Mouse (Mus musculus): ENCODE results near the gene Scd4. TPM values are rescaled to one million over a fixed set of nuclear protein-coding genes. Genes with fewer than 3 reads are reported as not detected.

Gene Scd4
- 0.06 TPM in 1 of 2 replicates, not detected in the other for polyA plus RNA-seq (2016; fragmentation: Nextera tagmentation; extraction: Ambion mirVana)

DNA sequence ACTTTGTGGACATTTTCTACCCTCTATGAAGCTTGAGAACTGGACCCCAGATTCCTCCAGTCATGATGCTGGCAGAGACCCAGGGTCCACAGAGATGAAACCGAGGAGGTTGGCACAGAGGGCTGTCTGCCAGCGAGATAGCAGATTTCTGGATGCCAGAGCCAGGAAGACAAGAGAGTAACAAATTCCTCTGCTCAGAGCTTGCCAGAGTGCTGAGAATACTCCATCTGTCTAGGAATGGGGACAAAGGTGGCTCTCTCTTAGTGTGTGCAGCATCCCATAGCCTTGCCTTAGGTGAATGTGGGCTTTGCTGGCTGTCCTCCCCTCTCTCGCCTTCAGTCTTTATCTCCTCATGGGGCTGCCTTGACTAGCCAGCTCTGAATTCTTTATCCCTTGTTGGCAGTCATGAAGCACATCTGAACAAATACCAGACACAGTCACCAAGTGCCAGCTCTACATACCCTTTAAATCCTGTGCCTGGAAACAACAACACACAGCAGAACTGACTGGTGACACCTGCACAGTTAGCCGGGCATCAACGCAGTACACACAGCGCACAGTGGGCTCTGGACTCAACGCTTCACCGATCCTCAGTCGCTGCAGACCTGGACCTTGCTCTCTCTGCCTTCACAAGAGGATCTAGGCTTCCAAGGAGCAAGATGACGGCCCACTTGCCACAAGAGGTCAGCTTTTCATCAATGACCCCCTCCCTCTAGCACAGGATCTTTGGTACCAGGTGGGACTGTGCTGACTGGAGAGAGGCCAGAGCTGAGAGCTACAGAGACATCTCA, at the start of gene Scd4:
Scd4 (plus strand) TSS at position 260 of the 791 bp plus-strand sequence.
- no peak within 1 kb of the TSS for H3K27ac ChIP-seq
- H3K9me3 ChIP-seq = no peaks in the 10 kb centered on the region; the same call in 1 of the 2 replicates
- H3K27me3 ChIP-seq (ENCODE audit: poor library complexity, severe bottlenecking) = no peaks in the 10 kb centered on the region
- no peak within 1 kb of the TSS for H3K4me3 ChIP-seq
- WGBS = 92% methylated on average over 10 of the region's 10 CpGs
- DNase-seq (ENCODE audit: extremely low spot score, low spot score) = no peak
- peaks cover 8% of the 10 kb centered on the region for H3K4me1 ChIP-seq
- no peaks in the 10 kb centered on the region for H3K36me3 ChIP-seq (replicated peaks)

DNA sequence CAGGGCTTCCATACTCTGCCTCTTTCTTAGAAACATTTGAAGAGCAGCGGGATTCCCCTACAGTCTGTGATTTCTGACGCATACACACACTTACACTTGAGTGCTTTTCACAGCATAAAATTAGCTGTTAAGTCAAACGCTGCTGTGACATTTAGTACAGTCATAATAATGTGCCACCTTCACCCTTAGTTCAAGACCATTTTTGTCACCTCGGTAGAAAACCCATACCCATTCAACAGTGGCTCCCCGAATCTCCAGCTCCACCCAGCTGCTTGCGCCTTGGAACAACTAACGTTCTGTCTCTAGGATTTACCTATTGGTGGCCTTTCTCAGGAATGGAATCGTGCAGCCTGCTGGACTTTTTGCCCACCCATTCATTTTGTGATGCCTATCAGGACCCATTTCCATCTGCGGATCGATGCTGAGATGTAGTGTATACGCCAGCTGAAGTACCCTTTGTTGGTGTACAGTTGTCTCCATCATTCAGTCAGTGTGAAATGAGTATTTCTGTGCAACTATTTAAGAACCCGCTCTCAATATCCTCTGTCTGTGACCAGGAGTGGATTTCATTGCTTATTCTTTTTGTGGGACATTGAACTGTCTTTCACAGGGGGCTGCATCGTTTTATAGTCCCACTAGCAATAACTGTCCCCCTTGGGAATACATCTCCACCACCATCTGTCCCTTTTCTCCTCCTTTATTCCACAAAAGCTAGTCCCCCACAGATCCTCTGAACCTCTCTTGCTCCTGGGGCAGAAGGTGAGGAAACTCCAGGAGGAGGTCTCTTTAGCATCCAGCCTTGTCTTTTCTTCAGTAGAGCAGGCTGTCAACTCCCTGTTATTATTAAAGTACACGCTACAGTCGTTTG, 49.5 kb upstream of the Scd4 start:
- peaks cover 82% of the 10 kb centered on the region for H3K4me1 ChIP-seq
- peak overlapping the region; percentile 50 for H3K4me3 ChIP-seq
- no peaks in the 10 kb centered on the region for H3K27me3 ChIP-seq (ENCODE audit: poor library complexity, severe bottlenecking)
- H3K27ac ChIP-seq = peak overlapping the region; percentile 93
- no peaks in the 10 kb centered on the region for H3K36me3 ChIP-seq (replicated peaks)
- no peak for DNase-seq (ENCODE audit: extremely low spot score, low spot score)
- H3K9me3 ChIP-seq = no peaks in the 10 kb centered on the region
- WGBS = 41% methylated on average over 15 of the region's 15 CpGs

DNA sequence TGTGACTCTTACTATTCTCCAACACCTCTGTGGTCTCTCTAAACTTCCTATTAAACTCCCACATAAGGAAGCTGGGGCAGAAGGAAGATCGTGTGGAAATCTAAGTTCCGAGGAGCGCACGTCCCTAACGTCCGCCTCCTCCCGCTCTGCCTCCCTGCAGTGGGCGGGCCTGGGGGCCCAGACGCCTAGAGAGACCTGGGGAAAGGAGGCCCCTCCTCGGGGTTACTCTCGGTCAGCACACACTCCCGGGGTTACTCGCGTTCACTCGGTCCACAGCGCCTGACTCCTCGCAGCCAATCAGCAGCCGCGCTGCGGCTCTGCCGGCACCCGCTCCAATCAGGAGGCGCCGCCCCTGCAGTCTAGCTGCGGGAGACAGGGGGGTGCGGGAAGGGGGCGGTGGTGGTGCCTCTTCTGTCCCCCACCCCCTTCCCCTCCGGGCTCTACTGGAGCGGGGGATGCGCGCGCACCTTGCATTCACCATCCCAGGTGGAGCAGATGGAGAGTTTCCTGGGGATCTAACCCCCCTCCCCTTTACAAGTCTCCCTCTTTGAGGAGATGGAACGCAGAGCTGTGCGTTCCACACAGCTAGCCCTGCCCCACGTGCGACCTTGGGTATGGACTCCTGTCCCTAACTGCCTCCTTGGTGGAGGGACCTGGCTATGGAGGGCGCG, 48.7 kb upstream of the Scd4 start:
- no peaks in the 10 kb centered on the region for H3K9me3 ChIP-seq
- WGBS = under 1% methylated on average over 38 of the region's 38 CpGs
- peak overlapping the region; percentile 93 for H3K27ac ChIP-seq
- peak overlapping the region; percentile 50 for H3K4me3 ChIP-seq
- DNase-seq (ENCODE audit: extremely low spot score, low spot score) = peak; percentile 96
- peaks cover 81% of the 10 kb centered on the region for H3K4me1 ChIP-seq
- no peaks in the 10 kb centered on the region for H3K36me3 ChIP-seq (replicated peaks)
- no peaks in the 10 kb centered on the region for H3K27me3 ChIP-seq (ENCODE audit: poor library complexity, severe bottlenecking)

DNA sequence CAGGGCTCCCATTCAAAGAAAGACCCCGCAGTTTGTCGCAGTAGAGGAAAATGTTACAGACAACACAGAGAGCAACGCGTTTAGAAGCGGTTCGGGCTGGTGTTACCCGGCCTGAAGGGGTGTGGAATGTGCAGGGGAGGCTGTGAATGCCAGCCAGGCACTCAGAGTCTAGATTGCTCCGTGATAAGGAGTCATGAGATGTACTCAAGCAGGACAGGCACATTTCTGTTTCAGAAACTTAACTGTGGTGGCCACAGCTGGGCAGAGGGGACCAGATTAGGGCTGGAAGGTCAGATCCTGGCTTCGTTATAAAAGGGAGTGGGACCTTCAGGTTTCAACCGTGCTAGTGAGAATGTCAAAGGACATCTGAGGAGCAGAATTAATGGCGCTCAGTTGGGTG, 48.2 kb upstream of the Scd4 start:
- H3K4me1 ChIP-seq = peaks cover 81% of the 10 kb centered on the region
- no peaks in the 10 kb centered on the region for H3K9me3 ChIP-seq
- H3K27me3 ChIP-seq (ENCODE audit: poor library complexity, severe bottlenecking) = no peaks in the 10 kb centered on the region
- peak overlapping the region; percentile 50 for H3K4me3 ChIP-seq
- H3K36me3 ChIP-seq (replicated peaks) = no peaks in the 10 kb centered on the region
- no peak for DNase-seq (ENCODE audit: extremely low spot score, low spot score)
- 2% methylated on average over 11 of the region's 11 CpGs for WGBS
- H3K27ac ChIP-seq = peak overlapping the region; percentile 93

DNA sequence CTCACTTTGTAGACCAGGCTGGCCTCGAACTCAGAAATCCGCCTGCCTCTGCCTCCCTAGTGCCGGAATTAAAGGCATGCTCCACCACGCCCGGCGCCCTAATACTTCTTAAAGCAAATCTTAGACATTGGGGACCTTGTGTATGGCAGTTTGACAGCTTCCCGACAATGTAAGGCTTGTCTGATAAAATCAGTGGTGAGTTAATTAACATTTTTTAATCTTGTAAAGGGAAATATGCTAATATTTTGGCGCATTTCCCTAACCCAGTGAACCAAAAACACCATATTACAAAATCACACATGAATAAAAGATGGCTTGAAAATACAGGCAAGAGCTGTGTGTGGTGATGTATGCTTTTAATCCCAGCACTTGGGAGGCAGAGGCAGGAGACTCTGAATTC, 47.3 kb upstream of the Scd4 start:
- Histone ChIP-seq H3K27ac (peak overlapping the region; percentile 93), H3K36me3 (replicated peaks) (no peaks in the 10 kb centered on the region)
- WGBS = 96% methylated on average over 8 of the region's 8 CpGs

DNA sequence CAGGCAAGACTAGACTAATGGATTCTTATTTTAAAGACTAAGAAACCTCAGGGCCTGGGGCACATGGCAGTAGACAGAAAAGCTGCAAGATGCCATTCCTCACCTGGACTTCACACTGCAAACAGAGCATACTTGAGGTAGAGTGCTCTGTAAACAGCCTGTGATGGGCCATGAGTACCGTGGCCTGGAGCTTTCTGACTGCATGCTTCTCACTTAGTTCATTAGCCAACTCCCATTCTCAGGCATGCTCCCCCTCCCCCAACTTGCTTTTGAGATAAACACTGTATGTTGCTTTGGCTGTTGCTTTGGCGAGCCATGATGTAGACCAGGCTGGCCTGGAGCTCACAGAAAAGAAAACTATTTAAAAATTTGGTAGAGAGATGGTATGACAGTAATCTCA, 46.8 kb upstream of the Scd4 start:
- WGBS = 74% methylated on average over 2 of the region's 2 CpGs
- Histone ChIP-seq H3K9me3 (no peaks in the 10 kb centered on the region), H3K27ac (peak overlapping the region; percentile 48), H3K4me3 (no peak overlapping the region), H3K36me3 (replicated peaks) (no peaks in the 10 kb centered on the region), H3K27me3 (ENCODE audit: poor library complexity, severe bottlenecking) (no peaks in the 10 kb centered on the region), H3K4me1 (peaks cover 77% of the 10 kb centered on the region)
- DNase-seq (ENCODE audit: extremely low spot score, low spot score) = no peak

More for the DNA sequence above, 47.3 kb upstream of the Scd4 start:
- peaks cover 81% of the 10 kb centered on the region for H3K4me1 ChIP-seq
- H3K9me3 ChIP-seq = no peaks in the 10 kb centered on the region
- H3K4me3 ChIP-seq = no peak overlapping the region
- H3K27me3 ChIP-seq (ENCODE audit: poor library complexity, severe bottlenecking) = no peaks in the 10 kb centered on the region
- no peak for DNase-seq (ENCODE audit: extremely low spot score, low spot score)

DNA sequence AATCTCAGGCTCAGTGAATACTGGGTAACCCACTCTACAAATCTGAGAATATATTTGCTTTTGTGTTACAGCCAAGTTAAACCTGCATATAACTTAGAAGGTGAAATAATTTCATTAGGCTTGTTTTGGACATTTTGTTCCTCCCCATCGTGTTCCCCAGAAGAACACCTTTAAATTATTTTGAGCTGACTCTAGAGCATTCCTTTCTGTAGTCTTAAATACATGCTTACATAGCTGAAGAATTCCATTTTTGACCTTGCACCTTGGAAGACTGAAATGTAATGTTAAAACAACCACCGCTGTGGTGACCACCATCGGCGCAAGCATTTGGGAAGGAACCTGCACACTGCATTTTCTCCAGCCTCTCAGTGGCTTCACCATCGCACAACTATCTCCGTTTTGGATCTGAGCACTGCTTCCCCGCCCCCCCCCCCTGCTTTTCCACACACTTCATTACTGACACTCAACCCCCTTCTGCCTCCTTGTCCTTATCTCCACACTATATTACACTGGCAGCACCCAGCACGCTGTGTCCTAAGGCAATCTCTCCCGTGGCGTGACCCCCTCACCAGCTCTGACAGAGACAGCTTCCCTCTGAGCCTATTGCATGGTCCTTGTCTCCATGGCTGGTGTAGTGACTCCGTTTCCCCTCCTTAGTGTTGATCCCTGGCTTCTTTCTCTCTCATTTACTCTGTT, 45.3 kb upstream of the Scd4 start:
- Histone ChIP-seq H3K27me3 (ENCODE audit: poor library complexity, severe bottlenecking) (no peaks in the 10 kb centered on the region), H3K36me3 (replicated peaks) (no peaks in the 10 kb centered on the region), H3K4me3 (no peak overlapping the region), H3K27ac (peak overlapping the region; percentile 58), H3K9me3 (no peaks in the 10 kb centered on the region), H3K4me1 (peaks cover 77% of the 10 kb centered on the region)
- DNase-seq (ENCODE audit: extremely low spot score, low spot score) = no peak
- WGBS = 86% methylated on average over 11 of the region's 11 CpGs

DNA sequence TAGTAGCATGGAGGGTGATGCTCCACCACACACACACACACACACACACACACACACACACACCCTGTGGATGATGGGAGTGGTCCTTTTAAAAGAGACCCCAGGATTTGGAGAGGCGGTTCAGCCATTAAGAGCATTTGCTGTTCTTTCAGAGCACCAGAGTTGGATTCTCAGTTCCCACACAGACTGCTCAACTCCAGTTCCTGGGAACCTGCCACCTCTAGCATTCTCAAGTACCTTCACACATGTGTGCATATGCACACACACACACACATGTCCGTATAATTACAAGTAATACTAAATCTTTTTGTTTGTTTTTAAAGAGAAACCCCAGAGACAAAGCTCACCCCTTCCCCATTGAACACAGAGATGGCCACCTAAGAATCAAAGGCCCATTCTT, 40.8 kb upstream of the Scd4 start:
- no peak for DNase-seq (ENCODE audit: extremely low spot score, low spot score)
- WGBS = 89% methylated on average over 2 of the region's 2 CpGs
- Histone ChIP-seq H3K36me3 (replicated peaks) (peaks cover 24% of the 10 kb centered on the region), H3K4me3 (peak overlapping the region; percentile 76), H3K27ac (peak overlapping the region; percentile 97), H3K27me3 (ENCODE audit: poor library complexity, severe bottlenecking) (no peaks in the 10 kb centered on the region), H3K9me3 (no peaks in the 10 kb centered on the region), H3K4me1 (peaks cover 67% of the 10 kb centered on the region)

DNA sequence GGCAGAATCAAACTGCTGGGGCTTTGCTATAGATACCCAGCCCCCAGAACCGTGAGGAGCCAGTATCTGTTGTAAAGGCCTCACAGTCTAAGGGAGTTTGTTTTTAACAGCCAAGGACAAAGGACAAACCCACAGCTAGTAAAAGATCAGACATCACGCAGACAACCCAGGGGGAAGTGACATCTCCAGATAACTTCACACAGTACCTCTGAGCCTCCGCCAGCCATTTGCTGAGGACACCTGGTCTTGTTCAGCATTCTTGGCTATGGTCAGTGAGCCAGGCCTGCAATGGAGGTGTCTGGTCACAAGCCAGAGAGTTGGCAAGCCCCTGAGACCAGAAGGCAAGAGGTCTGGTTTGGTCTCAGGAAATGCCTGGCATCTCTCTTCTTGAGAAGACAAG, 40.4 kb upstream of the Scd4 start:
- Histone ChIP-seq H3K9me3 (no peaks in the 10 kb centered on the region), H3K36me3 (replicated peaks) (peaks cover 28% of the 10 kb centered on the region), H3K4me1 (peaks cover 70% of the 10 kb centered on the region), H3K27me3 (ENCODE audit: poor library complexity, severe bottlenecking) (no peaks in the 10 kb centered on the region), H3K27ac (peak overlapping the region; percentile 97), H3K4me3 (peak overlapping the region; percentile 76)
- DNase-seq (ENCODE audit: extremely low spot score, low spot score) = no peak
- 61% methylated on average over 3 of the region's 3 CpGs for WGBS

DNA sequence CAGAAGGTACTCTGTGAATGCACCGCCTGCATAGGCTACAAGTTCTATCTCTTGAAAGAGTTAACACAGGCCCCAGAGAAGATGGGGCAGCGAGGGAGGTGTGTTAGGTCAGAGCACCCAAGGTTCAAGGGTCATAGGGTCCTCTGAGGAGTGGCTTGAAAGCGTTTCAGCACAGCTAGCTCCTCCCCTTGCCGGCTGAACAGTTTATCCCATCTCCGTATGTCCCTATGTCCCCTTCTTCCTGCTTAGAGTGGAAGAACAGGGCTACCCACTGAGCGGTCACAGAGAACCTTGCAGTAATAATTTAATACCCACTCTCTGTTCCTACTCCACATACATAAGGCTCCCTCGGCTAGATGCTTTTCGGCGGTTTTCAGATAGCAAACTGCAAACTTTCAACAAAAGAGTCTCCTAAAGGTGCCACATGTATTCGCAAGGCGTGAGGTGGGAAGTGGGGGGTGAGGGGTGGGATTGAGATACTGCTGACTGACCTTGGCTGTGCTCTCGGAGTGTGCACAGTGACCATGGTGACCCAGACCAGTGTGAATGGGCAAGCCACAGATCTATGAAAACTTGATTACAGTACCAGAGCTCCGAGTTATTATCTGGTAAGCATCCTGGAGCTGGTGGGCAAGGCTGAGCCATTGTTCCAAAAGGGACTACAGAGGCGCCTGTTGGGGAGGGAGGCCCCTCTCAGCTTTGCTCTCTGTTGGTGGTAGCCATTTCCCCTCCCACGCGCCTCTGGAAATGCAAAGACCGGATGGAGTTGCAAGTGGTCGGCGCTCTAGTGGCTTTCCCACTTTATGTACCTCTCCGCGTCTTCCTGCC, 39.7 kb upstream of the Scd4 start, which contains the start of gene Scd2:
Scd2 (plus strand) TSS at position 734 of the 828 bp plus-strand sequence.
- Histone ChIP-seq H3K27me3 (ENCODE audit: poor library complexity, severe bottlenecking) (no peaks in the 10 kb centered on the region), H3K9me3 (no peaks in the 10 kb centered on the region), H3K4me3 (peak within 1 kb of the TSS; percentile 76), H3K27ac (peak within 1 kb of the TSS; percentile 97), H3K4me1 (peaks cover 73% of the 10 kb centered on the region), H3K36me3 (replicated peaks) (peaks cover 34% of the 10 kb centered on the region)
- DNase-seq (ENCODE audit: extremely low spot score, low spot score) = peak; percentile 47
- WGBS = 3% methylated on average over 21 of the region's 21 CpGs

DNA sequence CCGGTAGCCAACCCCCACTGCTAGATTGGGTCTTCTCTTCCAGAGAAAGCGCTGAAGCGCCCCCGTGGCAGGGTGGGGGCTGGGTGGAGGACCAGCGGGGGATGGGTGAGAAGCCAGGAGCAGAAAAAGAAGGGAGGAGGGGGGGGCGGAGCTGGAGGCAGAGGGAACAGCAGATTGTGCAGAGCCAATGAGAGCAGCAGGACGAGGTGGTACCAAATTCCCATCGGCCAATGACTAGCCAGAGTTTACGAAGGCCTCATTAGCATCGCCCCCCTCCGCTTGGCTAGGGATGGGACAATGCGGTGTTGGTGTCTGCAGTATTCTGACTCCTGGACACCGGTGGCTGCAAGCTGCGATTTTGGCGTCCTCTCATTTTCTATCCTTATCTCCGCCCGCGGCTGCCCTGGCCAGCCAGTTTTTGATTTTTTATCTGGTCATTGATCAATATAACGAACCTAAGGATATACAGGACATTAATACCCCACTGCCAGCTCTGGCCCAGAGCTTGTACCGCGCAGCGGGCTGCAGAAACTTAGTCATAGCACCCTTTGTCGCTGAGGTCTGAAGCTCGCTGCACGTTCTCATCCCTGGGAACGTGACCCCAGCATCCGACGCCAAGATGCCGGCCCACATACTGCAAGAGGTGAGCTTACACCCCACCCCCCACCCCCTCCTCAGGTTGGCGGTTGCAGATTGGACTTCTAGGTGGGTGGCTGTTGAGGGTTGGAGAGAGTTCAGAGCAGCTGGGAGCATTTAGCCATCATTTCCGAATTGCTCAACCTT, 38.9 kb upstream of the Scd4 start:
- peak overlapping the region; percentile 76 for H3K4me3 ChIP-seq
- peaks cover 42% of the 10 kb centered on the region for H3K36me3 ChIP-seq (replicated peaks)
- peak; percentile 98 for DNase-seq (ENCODE audit: extremely low spot score, low spot score)
- no peaks in the 10 kb centered on the region for H3K9me3 ChIP-seq
- H3K27ac ChIP-seq = peak overlapping the region; percentile 97
- H3K27me3 ChIP-seq (ENCODE audit: poor library complexity, severe bottlenecking) = no peaks in the 10 kb centered on the region
- H3K4me1 ChIP-seq = peaks cover 81% of the 10 kb centered on the region
- WGBS = 1% methylated on average over 31 of the region's 31 CpGs

Data from forebrain, embryonic 10.5 days (tissue).